Mouse (Mus musculus): Measurements from ENCODE around the gene Edem3. TPM values are rescaled to one million over a fixed set of nuclear protein-coding genes. Genes with fewer than 3 reads are reported as not detected.
A peak's percentile ranks its signal among the peaks of the same experiment; 100 is the strongest.

The Edem3 gene
- polyA plus RNA-seq, 1 experiment, result not detected

- TF ChIP-seq CTCF (IDR thresholded peaks at IDR 0.05; ENCODE audit: insufficient read depth, low read depth, low read length) (no peak), POLR2A (IDR thresholded peaks at IDR 0.05; ENCODE audit: insufficient read depth, low read depth, low read length) (no peak)
- H3K4me3 ChIP-seq (ENCODE audit: insufficient read depth, low read depth, low read length), result no peak overlapping the region
- H3K27ac ChIP-seq (ENCODE audit: insufficient read depth, low read depth, low read length), result peak overlapping the region; percentile 8; the same call in 1 of the 2 replicates
- WGBS, result 63% methylated on average over 19 of the region's 19 CpGs
- peaks cover 6% of the 10 kb centered on the region; the same call in 1 of the 2 replicates for H3K4me1 ChIP-seq (ENCODE audit: control insufficient read depth, insufficient read depth, low read length)
These were observed 91.0 kb downstream of the Edem3 start for GRCm38 (mm10) chr1:151845926-151846782.

GRCm38 (mm10) chr1:151848286-151848685, 93.1 kb downstream of the Edem3 start:
- TF ChIP-seq POLR2A (IDR thresholded peaks at IDR 0.05; ENCODE audit: insufficient read depth, low read depth, low read length) (no peak), CTCF (IDR thresholded peaks at IDR 0.05; ENCODE audit: insufficient read depth, low read depth, low read length) (no peak)
- H3K4me3 ChIP-seq (ENCODE audit: insufficient read depth, low read depth, low read length), result no peak overlapping the region
- H3K4me1 ChIP-seq (ENCODE audit: control insufficient read depth, insufficient read depth, low read length), result peaks cover 6% of the 10 kb centered on the region; the same call in 1 of the 2 replicates
- no peak overlapping the region for H3K27ac ChIP-seq (ENCODE audit: insufficient read depth, low read depth, low read length)
- 93% methylated on average over 2 of the region's 2 CpGs for WGBS

GRCm38 (mm10) chr1:151849993-151850608, 94.9 kb downstream of the Edem3 start:
- Histone ChIP-seq H3K27ac (ENCODE audit: insufficient read depth, low read depth, low read length) (no peak overlapping the region), H3K4me1 (ENCODE audit: control insufficient read depth, insufficient read depth, low read length) (peaks cover 6% of the 10 kb centered on the region; the same call in 1 of the 2 replicates), H3K4me3 (ENCODE audit: insufficient read depth, low read depth, low read length) (no peak overlapping the region)
- 93% methylated on average over 16 of the region's 16 CpGs for WGBS
- TF ChIP-seq POLR2A (IDR thresholded peaks at IDR 0.05; ENCODE audit: insufficient read depth, low read depth, low read length) (no peak), CTCF (IDR thresholded peaks at IDR 0.05; ENCODE audit: insufficient read depth, low read depth, low read length) (no peak)

GRCm38 (mm10) chr1:151851051-151851848, 96.1 kb downstream of the Edem3 start:
- WGBS, result 82% methylated on average over 20 of the region's 20 CpGs
- H3K4me1 ChIP-seq (ENCODE audit: control insufficient read depth, insufficient read depth, low read length), result 0 out of 2 replicates have a peak, but pooled peaks cover 2% of the 10 kb centered on the region
- no peak for TF ChIP-seq POLR2A (IDR thresholded peaks at IDR 0.05; ENCODE audit: insufficient read depth, low read depth, low read length)
- no peak for TF ChIP-seq CTCF (IDR thresholded peaks at IDR 0.05; ENCODE audit: insufficient read depth, low read depth, low read length)
- H3K4me3 ChIP-seq (ENCODE audit: insufficient read depth, low read depth, low read length), result no peak overlapping the region
- H3K27ac ChIP-seq (ENCODE audit: insufficient read depth, low read depth, low read length), result no peak overlapping the region

- 31% methylated on average over 3 of the region's 3 CpGs for WGBS
- Histone ChIP-seq H3K27ac (ENCODE audit: insufficient read depth, low read depth, low read length) (no peak overlapping the region), H3K4me3 (ENCODE audit: insufficient read depth, low read depth, low read length) (no peak overlapping the region), H3K4me1 (ENCODE audit: control insufficient read depth, insufficient read depth, low read length) (no peaks in the 10 kb centered on the region)
- TF ChIP-seq CTCF (IDR thresholded peaks at IDR 0.05; ENCODE audit: insufficient read depth, low read depth, low read length) (no peak), POLR2A (IDR thresholded peaks at IDR 0.05; ENCODE audit: insufficient read depth, low read depth, low read length) (no peak)
These were observed 96.8 kb downstream of the Edem3 start for GRCm38 (mm10) chr1:151851976-151852375.

GRCm38 (mm10) chr1:151855561-151855960, 100.4 kb downstream of the Edem3 start:
- no peaks in the 10 kb centered on the region for H3K4me1 ChIP-seq (ENCODE audit: control insufficient read depth, insufficient read depth, low read length)
- no peak overlapping the region for H3K4me3 ChIP-seq (ENCODE audit: insufficient read depth, low read depth, low read length)
- H3K27ac ChIP-seq (ENCODE audit: insufficient read depth, low read depth, low read length), result no peak overlapping the region
- TF ChIP-seq CTCF (IDR thresholded peaks at IDR 0.05; ENCODE audit: insufficient read depth, low read depth, low read length) (no peak), POLR2A (IDR thresholded peaks at IDR 0.05; ENCODE audit: insufficient read depth, low read depth, low read length) (no peak)
- WGBS, result 83% methylated on average over 1 of the region's 1 CpGs

GRCm38 (mm10) chr1:151858474-151858873, 103.3 kb downstream of the Edem3 start:
- no peak overlapping the region for H3K27ac ChIP-seq (ENCODE audit: insufficient read depth, low read depth, low read length)
- WGBS, result 100% methylated on average over 1 of the region's 1 CpGs
- no peaks in the 10 kb centered on the region for H3K4me1 ChIP-seq (ENCODE audit: control insufficient read depth, insufficient read depth, low read length)
- no peak overlapping the region for H3K4me3 ChIP-seq (ENCODE audit: insufficient read depth, low read depth, low read length)
- TF ChIP-seq CTCF (IDR thresholded peaks at IDR 0.05; ENCODE audit: insufficient read depth, low read depth, low read length) (no peak), POLR2A (IDR thresholded peaks at IDR 0.05; ENCODE audit: insufficient read depth, low read depth, low read length) (no peak)

GRCm38 (mm10) chr1:151861334-151861995, 106.3 kb downstream of the Edem3 start:
- WGBS, result 75% methylated on average over 20 of the region's 20 CpGs
- no peak overlapping the region for H3K27ac ChIP-seq (ENCODE audit: insufficient read depth, low read depth, low read length)
- H3K4me3 ChIP-seq (ENCODE audit: insufficient read depth, low read depth, low read length), result no peak overlapping the region
- H3K4me1 ChIP-seq (ENCODE audit: control insufficient read depth, insufficient read depth, low read length), result no peaks in the 10 kb centered on the region
- TF ChIP-seq POLR2A (IDR thresholded peaks at IDR 0.05; ENCODE audit: insufficient read depth, low read depth, low read length), result no peak
- TF ChIP-seq CTCF (IDR thresholded peaks at IDR 0.05; ENCODE audit: insufficient read depth, low read depth, low read length), result no peak

All from olfactory bulb, adult 2 months (tissue).